Mouse (Mus musculus) embryo, embryonic 10 days (tissue): ENCODE results near the gene Ccl25.

ENCODE experiments used
- DNase-seq: peaks from one replicate; pipeline ENCODE4 v3.0.0-alpha.2; 2015; ENCODE audit warnings: low spot score

Ccl25 gene

DNA sequence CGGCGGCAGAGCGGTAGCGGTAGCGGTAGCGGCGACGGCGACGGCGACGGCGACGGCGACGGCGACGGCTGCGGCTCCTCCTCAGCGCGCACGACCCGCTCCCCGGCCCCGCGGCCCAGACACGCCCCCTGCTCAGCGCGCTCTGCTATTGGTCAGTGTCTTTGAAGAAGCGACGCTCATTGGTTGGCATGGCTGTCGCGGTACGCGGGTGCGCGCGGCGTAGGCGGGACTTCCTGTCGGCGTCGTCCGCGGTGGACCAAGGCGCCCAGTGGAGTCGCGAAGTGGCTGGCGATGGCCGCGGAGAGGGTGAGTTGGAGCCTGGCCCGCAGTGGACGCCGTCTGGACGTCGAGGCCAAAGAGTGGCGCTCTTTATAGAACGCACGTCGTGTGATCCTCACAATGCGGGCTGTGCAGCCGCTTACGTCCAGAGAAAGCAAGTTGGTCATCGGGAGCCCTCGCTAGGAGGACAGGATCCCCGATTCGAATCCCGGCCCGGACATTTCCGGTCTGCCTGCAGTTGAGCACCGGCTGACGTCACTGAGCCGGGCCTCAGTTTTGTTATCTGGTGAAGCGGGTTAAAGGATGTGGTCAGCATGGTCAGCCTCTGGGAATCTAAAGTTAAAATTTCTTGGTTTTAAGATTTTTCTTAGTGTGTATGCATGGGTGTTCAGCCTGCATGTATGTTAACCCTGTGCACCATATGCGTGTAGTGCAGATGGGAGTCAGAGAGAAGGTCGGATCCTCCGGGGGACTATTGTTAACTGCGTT lies at the start of gene Ccl25, which contains the start of gene Elavl1:
TSS of gene Ccl25 (plus strand) at position 228 of the 768 bp plus-strand sequence.
TSS of gene Elavl1 (minus strand) at position 431 of the 768 bp plus-strand sequence.
- DNase-seq, result peak; percentile 99

DNA sequence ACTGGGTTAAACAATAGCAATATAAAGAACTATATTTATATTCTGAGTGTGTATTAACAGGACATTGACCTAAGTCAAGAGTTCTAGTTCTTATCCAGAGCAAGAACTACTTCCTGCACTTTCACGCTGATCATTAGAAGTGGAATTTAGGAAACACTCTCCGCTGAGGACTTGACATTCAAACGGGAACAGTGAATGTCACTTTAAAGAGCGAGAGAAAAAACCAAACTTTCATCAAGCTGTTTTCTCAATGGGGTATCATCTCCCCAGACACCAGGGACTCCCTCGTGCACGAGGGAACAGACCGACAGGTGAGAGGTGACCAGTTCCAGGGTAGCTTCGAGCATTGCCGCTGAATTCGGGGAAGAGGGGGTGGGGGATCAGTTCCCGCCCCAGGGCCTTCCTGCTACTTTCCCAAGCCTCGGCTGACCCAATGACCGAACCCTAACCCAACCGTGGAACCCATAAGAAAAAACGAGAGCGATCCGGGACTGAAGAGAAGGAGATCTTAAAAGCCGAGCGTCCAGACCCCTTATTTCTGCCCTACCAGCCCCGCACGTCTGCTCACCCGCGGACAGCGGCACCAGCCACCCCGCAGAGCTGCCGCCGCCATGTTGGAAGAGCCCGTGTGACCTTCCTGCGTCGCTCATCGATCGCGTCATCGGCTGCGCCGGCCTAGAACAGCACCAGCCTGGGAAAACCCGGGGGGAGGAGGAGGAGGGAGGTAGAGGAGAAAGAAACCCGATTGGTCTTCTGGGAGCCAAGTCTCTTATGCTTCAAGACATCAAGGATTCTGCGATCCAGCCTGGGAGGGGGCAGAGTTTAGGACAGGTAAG lies 49.5 kb upstream of the Ccl25 start, which contains the start of gene Timm44:
TSS of gene Timm44 (minus strand) at position 639 of the 836 bp plus-strand sequence.
- peak; percentile 99 for DNase-seq

DNA sequence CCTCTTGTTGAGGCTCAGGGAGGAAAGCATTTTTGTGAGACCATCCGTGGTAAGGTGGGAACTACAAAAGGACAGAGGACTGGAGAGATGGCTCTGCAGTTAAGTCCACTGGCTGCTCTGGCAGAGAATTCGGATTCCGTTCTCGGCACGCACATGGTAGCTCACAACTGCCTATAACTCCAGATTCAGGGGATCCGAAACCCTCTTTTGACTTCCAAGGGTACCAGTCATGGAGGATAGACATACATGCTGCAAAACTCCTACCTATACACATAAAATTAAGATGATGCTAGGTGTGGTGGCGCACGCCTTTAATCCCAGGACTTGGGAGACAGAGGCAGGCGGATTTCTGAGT lies 48.9 kb upstream of the Ccl25 start:
- DNase-seq, result no peak

DNA sequence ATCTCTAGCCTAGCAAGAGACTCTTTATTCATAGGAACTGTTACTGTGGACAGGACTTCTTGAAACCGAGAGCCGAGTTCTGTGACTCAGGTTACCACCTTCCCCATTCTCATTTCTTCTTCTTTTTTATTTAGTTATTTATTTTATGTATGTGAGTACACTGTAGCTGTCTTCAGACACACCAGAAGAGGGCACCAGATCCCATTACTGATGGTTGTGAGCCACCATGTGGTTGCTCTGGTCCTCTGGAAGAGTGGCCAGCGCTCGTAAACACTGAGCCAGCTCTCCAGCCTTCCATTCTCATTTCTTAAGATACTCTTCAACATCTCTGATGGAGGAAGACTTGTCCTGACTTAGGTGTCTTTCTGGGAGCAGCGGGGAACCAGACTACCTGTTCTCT lies 32.3 kb upstream of the Ccl25 start:
- no peak for DNase-seq

DNA sequence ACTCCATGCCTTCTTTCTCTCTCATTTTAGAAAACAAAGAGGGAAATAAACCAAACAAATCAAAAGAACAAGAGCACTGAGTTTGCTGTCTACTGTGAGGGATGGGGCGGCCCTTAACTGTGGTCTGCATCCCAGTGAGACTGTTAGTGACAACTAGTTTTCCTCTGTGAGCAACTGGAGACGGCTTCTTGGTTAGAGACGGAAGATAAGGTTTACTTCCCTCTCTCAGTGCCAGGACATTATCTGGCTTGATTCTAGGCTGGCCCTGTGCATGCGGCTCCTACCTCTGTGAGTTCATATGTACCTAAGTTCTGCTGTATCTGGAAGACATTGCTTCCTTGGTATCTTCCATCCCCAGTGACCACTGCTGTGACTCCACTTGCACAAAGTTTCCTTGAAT lies 27.2 kb upstream of the Ccl25 start:
- no peak for DNase-seq

DNA sequence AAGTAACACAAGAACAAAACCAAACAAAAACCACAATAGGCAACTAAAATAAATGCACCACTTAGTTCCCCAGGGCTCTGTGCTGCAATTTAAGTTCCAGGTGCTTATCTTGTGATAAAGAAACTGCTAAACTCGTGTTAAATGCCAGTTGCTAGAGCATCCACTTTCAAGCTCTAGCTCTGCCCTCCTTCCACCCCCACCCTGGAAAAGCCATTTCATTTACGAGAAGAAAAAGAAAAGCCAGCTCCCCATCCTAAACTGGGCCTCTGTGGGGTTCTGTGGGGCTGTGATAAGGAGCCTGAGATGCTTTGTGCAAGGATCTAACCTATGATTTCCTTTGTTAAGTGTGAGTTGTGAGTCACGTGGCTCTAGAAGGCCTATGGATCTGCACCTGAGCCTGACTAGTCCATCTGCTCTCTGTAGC lies 20.9 kb upstream of the Ccl25 start:
- DNase-seq, result no peak

DNA sequence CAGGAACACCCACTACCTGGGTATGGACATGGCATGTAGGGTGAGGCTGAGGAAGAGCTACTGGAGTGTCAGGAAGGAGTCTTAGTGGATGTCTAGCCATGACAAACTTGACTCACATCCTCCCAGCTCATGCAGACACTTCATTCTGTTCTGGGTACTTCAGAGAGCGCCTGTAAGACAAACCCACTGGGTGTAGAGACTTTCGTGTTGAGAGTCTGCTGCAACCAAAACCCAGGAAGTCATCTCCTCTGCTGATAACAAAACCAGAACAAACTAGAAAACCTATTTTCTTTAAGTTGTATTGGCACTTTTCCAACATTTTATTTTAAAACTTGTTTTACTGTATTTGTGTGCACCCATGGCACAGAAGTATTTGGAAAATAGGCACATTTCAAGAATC lies 19.2 kb upstream of the Ccl25 start:
- no peak for DNase-seq

DNA sequence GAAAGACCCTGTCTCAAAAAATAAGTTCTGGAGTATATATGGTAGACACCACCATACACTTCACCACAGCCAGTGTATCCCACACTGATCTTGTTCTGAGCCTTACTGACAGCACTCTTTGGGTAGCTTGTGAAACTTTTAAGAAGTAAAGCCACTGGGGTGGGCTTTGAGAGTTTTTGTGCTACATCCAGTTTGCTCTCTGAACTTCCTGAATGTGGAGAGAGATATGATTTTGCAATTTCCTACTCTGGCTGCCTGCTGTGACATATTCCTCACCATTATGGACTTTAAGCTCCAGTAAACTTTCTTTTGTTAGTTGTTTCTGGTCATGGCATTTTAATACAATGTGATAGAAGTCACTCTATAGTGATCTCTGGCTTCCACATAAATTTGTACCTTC lies 12.9 kb upstream of the Ccl25 start:
- DNase-seq, result no peak

DNA sequence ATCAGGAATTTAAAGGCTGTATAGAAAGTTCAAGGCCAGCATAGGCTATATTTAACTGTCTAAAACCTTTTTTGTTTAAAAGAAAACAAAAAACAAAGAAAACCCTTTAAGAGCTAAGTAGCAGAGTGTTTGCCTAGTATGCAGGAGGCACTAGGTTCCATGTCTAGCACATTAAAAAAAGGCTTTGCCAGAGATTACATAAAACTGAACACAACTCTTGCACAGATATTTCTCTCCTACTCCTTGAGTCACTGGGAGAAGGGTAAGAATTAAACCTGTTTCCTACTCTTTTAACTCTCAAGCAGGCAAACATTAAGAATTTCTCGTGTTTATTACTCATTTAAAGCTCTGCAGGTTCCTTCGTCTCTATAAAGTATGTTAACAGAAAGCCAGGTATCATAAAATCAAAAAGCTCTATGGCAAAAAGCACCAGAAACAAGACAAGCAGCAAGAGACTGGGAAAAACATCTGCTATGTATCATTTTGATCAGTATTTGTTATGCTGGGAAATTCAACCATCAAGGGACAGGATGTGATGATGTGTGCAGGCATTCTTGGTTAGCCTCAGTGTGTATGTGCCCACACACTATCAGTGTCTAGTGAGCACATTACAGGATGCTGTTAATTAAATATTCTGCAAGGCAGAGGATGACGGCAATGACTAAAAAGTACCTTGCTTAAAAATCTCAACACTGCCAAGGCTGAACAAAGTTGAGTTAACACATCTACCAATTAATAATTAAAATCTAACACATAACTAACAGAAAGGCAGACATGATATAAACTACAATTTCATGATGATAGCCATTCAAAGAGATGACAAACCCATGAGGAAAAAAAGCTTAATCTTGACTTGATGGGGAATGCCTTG lies 11.5 kb upstream of the Ccl25 start:
- no peak for DNase-seq

DNA sequence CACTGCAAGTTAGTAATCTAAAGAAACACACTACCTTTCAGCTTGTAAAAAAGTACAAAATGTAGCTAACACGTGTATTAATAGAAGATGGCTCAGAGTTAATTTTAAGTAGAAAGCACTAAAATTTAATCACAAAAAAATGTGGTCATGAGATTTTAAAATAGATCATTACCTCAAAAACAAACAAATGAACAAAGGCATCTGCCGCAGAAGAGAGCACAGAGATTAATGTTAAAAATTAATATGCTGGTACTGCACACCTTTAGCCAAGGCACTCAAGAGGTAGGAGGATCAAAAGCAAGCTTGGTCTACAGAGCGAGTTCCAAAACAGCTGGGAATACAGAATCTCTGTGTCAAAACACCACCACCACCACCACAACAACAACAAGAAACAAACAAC lies 10.2 kb upstream of the Ccl25 start:
- no peak for DNase-seq

DNA sequence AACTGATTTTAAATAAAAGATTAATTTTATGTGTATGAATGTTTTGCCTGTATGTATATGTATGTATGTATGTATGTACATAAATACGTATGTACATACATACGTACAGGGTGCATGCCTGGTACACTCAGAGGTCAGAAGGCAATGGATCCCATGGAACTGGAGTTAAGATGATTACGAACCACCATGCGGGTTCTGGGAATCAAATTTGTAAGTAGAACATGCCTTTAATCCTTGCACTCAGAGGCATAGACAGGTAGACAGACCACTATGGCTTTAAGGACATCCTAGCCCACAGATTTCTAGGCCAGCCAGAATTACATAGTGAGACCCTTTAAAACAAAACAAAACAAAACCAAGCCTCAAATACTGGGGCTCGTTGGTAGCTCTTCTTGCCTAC lies 6.9 kb upstream of the Ccl25 start:
- no peak for DNase-seq

DNA sequence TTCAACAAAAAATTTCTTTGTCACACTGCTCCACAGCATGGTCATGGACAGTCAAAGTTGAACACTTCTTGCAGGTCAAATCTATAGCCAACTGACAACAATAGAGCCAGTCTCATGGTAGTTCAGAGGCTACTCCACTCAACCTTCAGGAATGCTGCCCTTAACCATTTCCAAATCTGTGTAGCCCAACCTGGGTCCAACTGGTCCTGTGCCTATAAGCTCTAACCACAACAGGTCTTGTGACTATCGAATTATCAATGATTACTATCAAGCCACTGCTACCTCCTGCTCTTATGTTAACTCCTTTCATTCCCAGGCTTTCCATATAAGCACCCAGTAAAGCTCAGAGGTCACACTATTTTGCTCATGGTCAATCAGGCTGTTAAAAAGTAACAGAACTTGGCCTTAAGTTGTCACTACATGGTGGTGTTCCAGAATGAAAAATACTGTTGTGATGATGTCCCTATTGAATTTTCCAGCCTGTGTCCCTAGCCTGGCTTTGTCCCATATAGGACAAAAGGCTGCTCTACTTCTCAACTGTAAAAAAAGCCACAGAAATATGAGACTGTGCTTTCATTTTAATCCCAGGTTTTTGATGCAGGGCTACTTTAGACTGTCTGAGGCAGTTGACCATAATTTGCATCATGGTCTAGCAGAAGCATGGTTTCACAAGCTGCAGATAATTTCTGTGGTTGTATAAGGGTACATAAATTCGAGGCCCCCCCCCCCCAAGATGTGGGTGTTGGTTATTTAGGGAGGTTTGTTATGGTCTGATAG lies 6.0 kb upstream of the Ccl25 start:
- DNase-seq, result no peak

DNA sequence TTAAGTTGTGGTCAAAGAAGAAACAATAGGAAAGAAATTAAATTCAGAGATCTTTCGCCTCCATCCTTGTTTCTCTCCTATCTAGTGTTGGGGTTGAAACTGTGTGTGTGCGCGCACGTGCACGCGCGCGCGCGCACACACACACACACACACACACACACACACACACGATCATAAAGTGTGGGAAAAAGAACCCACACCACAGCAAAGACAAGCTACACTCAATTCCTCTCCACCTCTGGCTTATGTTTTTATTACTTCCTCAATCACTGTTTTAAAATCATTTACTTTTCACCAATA lies 5.5 kb upstream of the Ccl25 start:
- no peak for DNase-seq

DNA sequence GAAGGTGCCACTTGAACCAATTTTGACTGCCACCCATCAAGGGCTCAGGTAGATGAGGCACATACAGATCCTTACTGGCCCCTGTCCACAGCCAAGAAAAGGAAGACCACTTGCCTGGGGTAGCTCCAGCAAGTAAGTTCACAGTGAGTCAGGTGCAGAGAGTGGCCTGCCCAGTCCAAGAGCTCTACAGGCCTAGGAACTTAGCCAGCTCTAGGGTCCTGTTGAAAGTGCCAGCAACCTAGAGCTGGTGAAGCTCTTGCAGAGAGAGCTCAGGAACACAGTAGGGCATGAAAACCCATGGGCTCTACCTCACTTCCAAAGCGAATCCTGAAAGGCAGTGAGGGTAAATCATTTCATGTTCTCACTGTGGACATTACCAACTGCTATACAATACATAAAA lies 4.6 kb upstream of the Ccl25 start:
- DNase-seq, result no peak

DNA sequence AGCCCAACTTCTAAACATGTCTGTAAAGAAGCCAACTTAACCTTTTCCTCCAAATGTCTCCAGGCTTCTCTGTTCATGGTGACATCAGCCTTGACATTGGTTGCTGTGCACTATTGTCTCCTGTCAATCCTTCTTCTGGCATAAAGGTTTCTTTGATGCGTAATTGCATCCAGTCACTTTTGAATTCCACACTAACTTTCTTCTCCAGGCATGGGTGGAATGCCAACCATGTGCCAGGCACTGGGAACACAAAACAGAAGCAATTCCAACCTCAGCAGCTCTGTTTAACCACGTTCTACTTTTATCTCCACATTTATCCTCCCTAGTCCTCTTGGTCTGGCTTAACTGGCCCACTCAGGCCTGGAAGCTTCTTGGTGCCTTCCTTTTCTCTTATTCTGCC lies 4.0 kb upstream of the Ccl25 start:
- no peak for DNase-seq

DNA sequence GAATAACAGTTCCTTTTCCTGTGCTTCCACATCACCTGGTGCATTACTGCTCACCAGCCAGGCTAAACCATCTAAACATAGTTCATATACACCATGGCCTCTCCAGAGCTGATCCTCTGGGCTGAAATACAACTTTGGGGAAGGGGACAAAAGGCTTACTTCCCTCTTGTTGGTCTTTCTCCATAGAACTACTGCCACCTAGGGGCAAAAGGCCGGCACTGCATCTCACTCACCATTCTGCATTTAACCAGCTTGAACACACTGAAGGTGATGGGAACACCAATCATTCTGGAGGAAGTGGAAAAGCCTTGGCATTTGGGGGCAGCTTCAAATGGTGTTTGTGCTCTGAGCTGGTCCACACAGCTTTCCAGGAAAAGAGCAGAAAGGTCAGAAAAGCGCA lies 2.5 kb upstream of the Ccl25 start:
- DNase-seq, result peak; percentile 89

DNA sequence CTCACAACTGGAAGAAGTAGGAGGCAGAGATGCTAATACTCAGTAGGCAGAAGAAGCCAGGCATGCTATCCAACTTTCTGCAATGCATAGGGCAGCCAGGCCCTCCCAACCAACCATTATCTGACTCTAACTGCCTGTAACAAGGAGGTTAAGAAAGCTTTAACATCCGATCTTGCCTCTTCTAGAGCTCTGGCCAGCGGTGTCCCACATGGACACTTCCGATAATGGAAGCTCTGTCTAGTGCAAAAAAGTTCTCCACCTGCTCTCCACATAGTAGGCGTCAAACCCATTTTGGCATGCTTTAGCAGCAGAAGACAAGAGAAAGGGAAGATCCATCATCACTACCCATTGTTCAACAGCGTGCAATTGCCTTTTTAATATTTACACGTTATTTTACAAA lies 1.1 kb upstream of the Ccl25 start:
- no peak for DNase-seq

DNA sequence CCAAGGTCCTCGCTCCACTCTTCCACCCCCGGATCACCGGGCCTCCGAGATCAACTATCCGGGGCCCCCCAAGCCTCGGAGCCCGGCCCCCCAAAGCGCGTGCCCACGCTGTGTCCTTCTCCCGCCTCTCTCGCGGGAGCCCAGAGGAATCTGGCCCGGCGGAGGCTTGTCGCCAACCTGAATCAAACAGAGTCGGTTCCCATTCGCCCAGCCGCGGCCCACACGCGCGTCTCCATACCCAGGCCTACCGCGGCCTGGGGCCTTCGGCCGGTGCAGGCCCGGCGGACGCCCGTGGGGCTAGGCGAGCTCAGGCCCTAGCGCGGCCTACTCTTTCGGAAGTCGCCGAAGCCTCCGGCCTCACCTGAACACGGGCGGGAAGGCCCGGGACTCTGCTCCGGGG lies 485 bp upstream of the Ccl25 start:
- no peak for DNase-seq

DNA sequence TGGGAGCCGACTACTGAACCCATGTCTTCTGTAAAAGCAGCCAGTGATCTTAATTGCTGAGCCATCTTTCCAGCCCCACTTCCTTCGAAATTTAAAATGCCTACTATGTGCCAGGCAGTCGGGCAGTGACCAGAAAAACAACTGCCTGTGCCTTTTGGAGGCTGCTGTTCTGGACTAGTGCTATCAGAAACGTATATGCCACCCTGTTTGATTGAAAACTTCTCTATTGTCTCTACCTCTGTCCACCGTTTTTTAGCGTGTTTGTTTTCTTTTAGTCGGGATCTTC lies 684 bp downstream of the Ccl25 start:
- no peak for DNase-seq

DNA sequence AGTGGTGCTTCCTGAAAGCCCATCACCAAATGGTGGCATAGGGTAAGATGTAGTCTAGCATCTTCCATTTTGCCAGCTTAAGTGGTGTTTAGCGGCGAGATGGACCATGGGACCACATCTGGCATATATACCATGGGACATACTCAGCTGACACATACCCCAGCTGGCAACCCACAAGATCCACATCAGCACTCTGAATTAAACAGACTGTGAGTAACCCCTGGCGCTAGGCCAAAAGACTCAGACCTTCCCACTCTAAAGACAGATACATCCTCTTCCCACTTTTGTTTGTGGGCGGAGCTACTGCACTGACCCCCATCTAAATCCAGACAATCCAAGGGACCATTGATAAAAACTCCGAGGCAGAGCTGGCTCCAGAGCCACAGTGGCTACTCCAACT lies 4.0 kb downstream of the Ccl25 start:
- no peak for DNase-seq

DNA sequence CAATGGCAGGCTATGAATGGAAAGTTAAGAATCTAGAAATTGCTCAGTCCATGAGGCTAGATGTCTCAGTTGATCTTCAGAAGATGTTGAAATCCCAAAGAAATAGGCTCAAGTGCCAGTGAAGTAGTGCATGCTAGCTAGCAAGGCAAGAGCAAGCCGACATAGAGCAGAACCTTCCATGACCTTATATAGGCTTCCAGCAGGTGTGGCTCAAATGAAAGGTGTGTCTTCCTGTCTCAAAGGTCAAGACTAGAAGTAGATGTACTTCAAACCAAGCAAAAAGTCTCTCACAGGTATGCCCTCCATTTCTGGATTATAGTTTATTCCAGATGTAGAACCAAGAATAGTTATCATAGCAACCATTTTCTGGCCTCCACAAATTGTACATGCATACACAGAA lies 9.0 kb downstream of the Ccl25 start:
- DNase-seq, result no peak

DNA sequence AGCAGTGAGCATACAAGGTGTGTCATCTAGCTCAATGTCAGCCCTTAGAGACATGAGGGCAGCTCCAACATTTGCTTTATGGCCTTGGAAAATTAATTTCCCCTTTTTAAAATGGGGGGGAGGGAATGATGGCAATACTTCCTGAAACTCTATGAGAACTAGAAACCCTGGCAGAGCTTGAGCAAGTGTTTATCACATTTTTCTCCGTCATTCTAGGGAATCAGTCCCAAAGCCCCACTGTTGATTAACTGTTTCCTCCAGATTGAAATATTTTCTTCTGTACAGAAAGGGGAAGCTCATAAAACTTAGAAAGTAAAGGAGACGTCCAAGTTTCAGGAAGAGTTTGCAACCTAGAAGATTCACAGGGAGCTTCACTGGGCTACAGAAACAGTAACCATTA lies 10.7 kb downstream of the Ccl25 start:
- DNase-seq, result no peak
